In the genomic region with DNA sequence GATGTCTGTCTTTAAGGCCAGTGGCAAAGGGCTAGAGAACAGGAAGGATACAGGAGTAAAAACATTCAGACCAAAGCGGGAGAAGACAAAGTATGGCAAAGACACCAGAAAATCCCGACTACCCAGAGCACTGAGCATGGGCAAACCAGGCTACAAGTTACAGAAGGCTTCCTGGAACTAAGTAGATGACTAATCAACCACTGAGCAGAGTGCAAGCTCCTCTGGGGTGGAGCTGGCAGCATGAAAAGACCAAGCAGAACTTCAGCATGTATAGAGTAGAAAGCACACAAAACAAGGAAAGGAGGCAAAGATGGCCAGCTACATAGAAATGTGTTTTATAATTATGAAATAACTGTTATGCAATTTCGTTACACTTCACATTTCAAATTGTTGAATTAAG, we compare ENCODE assay signal across 30 mouse cellular contexts. TPM values are rescaled to one million over a fixed set of nuclear protein-coding genes. Genes with fewer than 3 reads are reported as not detected.
DNase-seq lines count a peak whose midpoint lies in the region; ATAC-seq and TF ChIP-seq lines count a peak whose summit lies in the region.
"Had no signal": no experiment of that assay in that cellular context is flagged by ENCODE, and none has a peak within 500 bp of the region (broad histone marks: within the 10 kb centered on the region; RNA-seq: fewer than 3 reads in every experiment).

No protein-coding gene starts in this region.

- no peak overlapping the region for H3K4me3 ChIP-seq in liver, embryonic 12.5 days
- no peak overlapping the region for H3K4me3 ChIP-seq in stomach, postnatal 0 days (ENCODE audit: low read depth, low read length)
- no peak overlapping the region for H3K4me3 ChIP-seq in forebrain, embryonic 10.5 days
- H3K4me3 ChIP-seq: intestine, embryonic 15.5 days; limb, embryonic 10.5 days; limb, embryonic 15.5 days; neural tube, embryonic 12.5 days had no signal

- H3K27ac ChIP-seq in liver, embryonic 12.5 days = no peak overlapping the region; the same call in 1 of the 2 replicates
- H3K27ac ChIP-seq in stomach, postnatal 0 days (replicated peaks) = no peak overlapping the region
- H3K27ac ChIP-seq in forebrain, embryonic 10.5 days = no peak overlapping the region
- H3K27ac ChIP-seq: intestine, embryonic 15.5 days; limb, embryonic 10.5 days; limb, embryonic 15.5 days; neural tube, embryonic 12.5 days had no signal

- H3K4me2 ChIP-seq in liver, embryonic 12.5 days = no peak overlapping the region
- H3K4me2 ChIP-seq in stomach, postnatal 0 days (replicated peaks; ENCODE audit: low read depth) = no peak overlapping the region
- H3K4me2 ChIP-seq: intestine, embryonic 15.5 days; limb, embryonic 15.5 days; midbrain, embryonic 11.5 days; neural tube, embryonic 12.5 days had no signal

- DNase-seq in liver = no peak
- DNase-seq in lung, postnatal 36 days = peak; percentile 42
- DNase-seq in lung, postnatal 4 days = no peak
- DNase-seq in stomach, postnatal 0 days (ENCODE audit: low spot score) = no peak
- no peak for DNase-seq in forebrain, embryonic 10.5 days (ENCODE audit: extremely low spot score, low spot score)
- no peak for DNase-seq in cerebellum, adult 18-20 months
- DNase-seq: adrenal gland, postnatal 25 days; B cell, adult 2 months; cerebellum, adult 2 months; cerebellum, postnatal 14 days; heart, postnatal 14 days; kidney, adult 9 months; kidney, postnatal 10 days; right cerebral cortex, postnatal 4 days; thymus, adult 2 months; thymus, postnatal 36 days had no signal

- WGBS in liver, embryonic 12.5 days (ENCODE audit: insufficient replicate concordance) = 64% methylated on average over 3 of the region's 3 CpGs
- WGBS in stomach, postnatal 0 days = 83% methylated on average over 3 of the region's 3 CpGs
- 88% methylated on average over 3 of the region's 3 CpGs for WGBS in forebrain, embryonic 10.5 days

- H3K36me3 ChIP-seq in liver, embryonic 12.5 days = peaks cover 15% of the 10 kb centered on the region; the same call in 1 of the 2 replicates
- H3K36me3 ChIP-seq in stomach, postnatal 0 days (ENCODE audit: control insufficient read depth, insufficient read depth, low read length) = 0 out of 2 replicates have a peak, but pooled peaks cover 2% of the 10 kb centered on the region
- peaks cover 15% of the 10 kb centered on the region for H3K36me3 ChIP-seq in forebrain, embryonic 10.5 days (replicated peaks)
- H3K36me3 ChIP-seq: intestine, embryonic 15.5 days; limb, embryonic 15.5 days had no signal

- no peak for TF ChIP-seq CTCF in stomach, postnatal 0 days (IDR thresholded peaks at IDR 0.05; ENCODE audit: low read depth)

- peaks cover 57% of the 10 kb centered on the region for H3K4me1 ChIP-seq in liver, embryonic 12.5 days
- peaks cover 5% of the 10 kb centered on the region; the same call in 1 of the 2 replicates for H3K4me1 ChIP-seq in stomach, postnatal 0 days (replicated peaks; ENCODE audit: control insufficient read depth, insufficient read depth)
- peaks cover 8% of the 10 kb centered on the region for H3K4me1 ChIP-seq in forebrain, embryonic 10.5 days
- H3K4me1 ChIP-seq: intestine, embryonic 15.5 days had no signal

- H3K9ac ChIP-seq in liver, embryonic 12.5 days = no peak overlapping the region
- no peak overlapping the region for H3K9ac ChIP-seq in stomach, postnatal 0 days (ENCODE audit: low read length)
- H3K9ac ChIP-seq: intestine, embryonic 15.5 days; limb, embryonic 15.5 days; neural tube, embryonic 12.5 days had no signal

- TF ChIP-seq EP300 in stomach, postnatal 0 days (optimal IDR thresholded peaks at IDR 0.05) = no peak

- no peaks in the 10 kb centered on the region for H3K9me3 ChIP-seq in liver, embryonic 12.5 days (replicated peaks)
- H3K9me3 ChIP-seq in stomach, postnatal 0 days (ENCODE audit: control insufficient read depth, low read length) = no peaks in the 10 kb centered on the region
- no peaks in the 10 kb centered on the region for H3K9me3 ChIP-seq in forebrain, embryonic 10.5 days
- H3K9me3 ChIP-seq: intestine, embryonic 15.5 days; limb, embryonic 10.5 days; limb, embryonic 15.5 days; neural tube, embryonic 12.5 days had no signal

- ATAC-seq in liver, embryonic 12.5 days = peak; percentile 48; the same call in 1 of the 2 replicates
- ATAC-seq in granulocyte monocyte progenitor cell, adult 5-6 weeks (replicated peaks; ENCODE audit: poor library complexity, severe bottlenecking) = peak; percentile 74
- ATAC-seq in stomach, postnatal 0 days (ENCODE audit: low FRiP score, low TSS enrichment) = peak; percentile 46; the same call in 1 of the 2 replicates
- ATAC-seq: forebrain, embryonic 14.5 days; hindbrain, embryonic 16.5 days; intestine, embryonic 15.5 days; midbrain, embryonic 16.5 days; Patski had no signal

- no peaks in the 10 kb centered on the region for H3K27me3 ChIP-seq in liver, embryonic 12.5 days (replicated peaks)
- H3K27me3 ChIP-seq in stomach, postnatal 0 days (ENCODE audit: control insufficient read depth, insufficient read depth, low read length) = no peaks in the 10 kb centered on the region
- H3K27me3 ChIP-seq in forebrain, embryonic 10.5 days (ENCODE audit: poor library complexity, severe bottlenecking) = no peaks in the 10 kb centered on the region
- H3K27me3 ChIP-seq: intestine, embryonic 15.5 days; limb, embryonic 15.5 days; neural tube, embryonic 12.5 days; Patski had no signal

RNA-seq across cellular contexts. Expression of a gene that starts 5.6 kb away (rescaled TPM):
- 6.2 and 7.4 TPM in 2 replicates for polyA plus RNA-seq in liver, embryonic 12.5 days (2016; fragmentation: Nextera tagmentation; extraction: Ambion mirVana)
- total RNA-seq in granulocyte monocyte progenitor cell, adult 5-6 weeks (2014; fragmentation: Nextera tagmentation) = 19.8 and 28.0 TPM in 2 replicates
- 23.7 and 27.2 TPM in 2 replicates for total RNA-seq in granulocyte monocyte progenitor cell, adult 5-6 weeks (2017)
- 5.0 and 5.3 TPM in 2 replicates for polyA plus RNA-seq in stomach, postnatal 0 days (2015; fragmentation: Nextera tagmentation; extraction: Ambion mirVana)
- 7.8 and 8.5 TPM in 2 replicates for polyA plus RNA-seq in forebrain, embryonic 10.5 days (2016; fragmentation: Nextera tagmentation; extraction: Ambion mirVana)

RNA-seq across cellular contexts. Expression of a gene that starts 51.6 kb away (rescaled TPM):
- polyA plus RNA-seq in liver, embryonic 12.5 days (2016; fragmentation: Nextera tagmentation; extraction: Ambion mirVana) = 19.1 and 21.5 TPM in 2 replicates
- 17.4 and 24.6 TPM in 2 replicates for total RNA-seq in granulocyte monocyte progenitor cell, adult 5-6 weeks (2014; fragmentation: Nextera tagmentation)
- total RNA-seq in granulocyte monocyte progenitor cell, adult 5-6 weeks (2017) = 26.8 and 30.5 TPM in 2 replicates
- 17.1 TPM in 2 replicates for polyA plus RNA-seq in stomach, postnatal 0 days (2015; fragmentation: Nextera tagmentation; extraction: Ambion mirVana)
- polyA plus RNA-seq in forebrain, embryonic 10.5 days (2016; fragmentation: Nextera tagmentation; extraction: Ambion mirVana) = 37.5 and 38.3 TPM in 2 replicates

RNA-seq across cellular contexts. Expression of a gene that starts 59.5 kb away (rescaled TPM):
- polyA plus RNA-seq in liver, embryonic 12.5 days (2016; fragmentation: Nextera tagmentation; extraction: Ambion mirVana) = 0.02 and 0.05 TPM in 2 replicates
- not detected in 2 replicates for total RNA-seq in granulocyte monocyte progenitor cell, adult 5-6 weeks (2014; fragmentation: Nextera tagmentation)
- not detected in 2 replicates for total RNA-seq in granulocyte monocyte progenitor cell, adult 5-6 weeks (2017)
- 0.02 TPM in 1 of 2 replicates, not detected in the other for polyA plus RNA-seq in stomach, postnatal 0 days (2015; fragmentation: Nextera tagmentation; extraction: Ambion mirVana)
- 0.07 TPM in 1 of 2 replicates, not detected in the other for polyA plus RNA-seq in forebrain, embryonic 10.5 days (2016; fragmentation: Nextera tagmentation; extraction: Ambion mirVana)
- total RNA-seq: ES-E14; gastrocnemius, adult 8-10 months had no signal
- polyA plus RNA-seq: limb, embryonic 10.5 days; spleen, adult 2 months had no signal
